Comparison of ENCODE assay signal across 8 mouse cellular contexts in the genomic region with DNA sequence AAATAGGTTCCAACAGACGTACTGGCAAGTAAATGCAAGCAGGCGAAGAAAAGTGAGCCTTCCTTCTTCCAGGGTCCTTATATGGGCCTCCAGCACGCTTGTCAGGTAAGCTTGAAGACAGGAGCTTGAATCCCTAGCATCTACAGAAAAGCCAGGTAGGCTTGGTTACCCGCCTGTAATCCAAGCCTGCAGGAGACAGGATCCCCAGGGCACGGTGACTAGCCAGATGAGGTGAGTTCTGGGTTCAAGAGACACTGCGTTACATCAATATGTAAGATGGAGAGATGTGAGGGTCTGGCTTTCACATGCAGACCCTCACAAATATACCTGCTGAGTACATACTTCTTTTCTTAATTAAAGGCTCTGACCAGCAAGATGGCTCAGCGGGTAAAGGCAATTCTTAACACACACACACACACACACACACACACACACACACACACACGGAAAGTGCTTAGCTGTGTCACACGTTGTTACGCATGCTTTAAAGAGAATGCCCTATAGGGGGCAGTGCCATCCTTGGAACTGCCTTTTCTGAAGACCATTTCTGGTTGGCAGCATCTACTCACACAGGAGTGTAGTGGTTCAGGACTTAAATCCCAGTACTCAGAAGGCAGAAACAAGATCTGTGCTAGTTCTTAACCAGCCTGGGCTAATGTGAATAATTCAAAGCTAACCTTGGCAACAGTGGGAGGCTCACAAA. TPM values are rescaled to one million over a fixed set of nuclear protein-coding genes. Genes with fewer than 3 reads are reported as not detected.
DNase-seq lines count a peak whose midpoint lies in the region; ATAC-seq lines count a peak whose summit lies in the region.

No protein-coding gene starts in this region.

- WGBS in large intestine, adult 2 months = 29% methylated on average over 10 of the region's 10 CpGs
- WGBS in lung, embryonic 16.5 days = 46% methylated on average over 10 of the region's 10 CpGs

- ATAC-seq in lung, embryonic 16.5 days (ENCODE audit: low read depth) = no peak
- no peak for ATAC-seq in frontal cortex, adult (ENCODE audit: low TSS enrichment)

- intact Hi-C loops in heart, postnatal 14 days (cut with DNase I) = no loop called here

- H3K27ac ChIP-seq in lung, embryonic 16.5 days (ENCODE audit: low read length) = no peak overlapping the region

- H3K36me3 ChIP-seq in lung, embryonic 16.5 days (ENCODE audit: control insufficient read depth, insufficient read depth, low read length) = peaks cover 5% of the 10 kb centered on the region; the same call in 1 of the 2 replicates

- H3K4me1 ChIP-seq in lung, embryonic 16.5 days (replicated peaks; ENCODE audit: control insufficient read depth, insufficient read depth, low read length) = peaks cover 12% of the 10 kb centered on the region

- no peaks in the 10 kb centered on the region for H3K27me3 ChIP-seq in lung, embryonic 16.5 days (ENCODE audit: control insufficient read depth, insufficient read depth, low read depth, low read length)

- no peaks in the 10 kb centered on the region for H3K9me3 ChIP-seq in lung, embryonic 16.5 days (ENCODE audit: control insufficient read depth, low read length)

- peak overlapping the region; percentile 95; the same call in 1 of the 2 replicates for H3K9ac ChIP-seq in lung, embryonic 16.5 days (ENCODE audit: low read length)

- peak; percentile 94 for DNase-seq in CD4-positive, CD25-positive, alpha-beta regulatory T cell, adult 2 months (ENCODE audit: low read depth, low spot score)
- peak; percentile 78 for DNase-seq in T-cell, adult 2 months (ENCODE audit: low spot score)
- peak; percentile 77 for DNase-seq in embryo, embryonic 10.5 days (ENCODE audit: low spot score)
- peak; percentile 29 to 55 for DNase-seq in heart, postnatal 14 days
- peak; percentile 57 for DNase-seq in large intestine, adult 2 months (ENCODE audit: low read depth, low spot score)
- peak; percentile 80 for DNase-seq in retina, embryonic 14.5 days (ENCODE audit: low spot score)

- peak overlapping the region; percentile 87 for H3K4me3 ChIP-seq in lung, embryonic 16.5 days (ENCODE audit: low read length)

- H3K4me2 ChIP-seq in lung, embryonic 16.5 days (ENCODE audit: low read depth, low read length) = peak overlapping the region; percentile 97

RNA-seq across cellular contexts. Expression of gene Elof1, which starts 0.9 kb away (rescaled TPM):
- 10 to 100 TPM; 39.5 to 41.5 TPM for total RNA-seq in heart, postnatal 14 days (2021)
- polyA plus RNA-seq in large intestine, adult 2 months (2012; rRNA removed) = 120 and 148 TPM in 2 replicates
- polyA plus RNA-seq in lung, embryonic 16.5 days (2015; fragmentation: Nextera tagmentation; extraction: Ambion mirVana) = 197 and 231 TPM in 2 replicates

RNA-seq across cellular contexts. Expression of gene Acp5, which starts 17.6 kb away (rescaled TPM):
- total RNA-seq in heart, postnatal 14 days (2021) = 1 to 10 TPM; 2.2 to 2.6 TPM
- polyA plus RNA-seq in large intestine, adult 2 months (2012; rRNA removed) = 233 and 244 TPM in 2 replicates
- polyA plus RNA-seq in lung, embryonic 16.5 days (2015; fragmentation: Nextera tagmentation; extraction: Ambion mirVana) = 8.2 and 10.2 TPM in 2 replicates

RNA-seq across cellular contexts. Expression of gene Cnn1, which starts 18.9 kb away (rescaled TPM):
- 1 to 10 TPM; 5.4 to 9.5 TPM for total RNA-seq in heart, postnatal 14 days (2021)
- 253 and 296 TPM in 2 replicates for polyA plus RNA-seq in large intestine, adult 2 months (2012; rRNA removed)
- polyA plus RNA-seq in lung, embryonic 16.5 days (2015; fragmentation: Nextera tagmentation; extraction: Ambion mirVana) = 44.6 and 49.5 TPM in 2 replicates

RNA-seq across cellular contexts. Expression of gene Ecsit, which starts 32.7 kb away (rescaled TPM):
- 10 to 100 TPM; 91.7 to 91.8 TPM for total RNA-seq in heart, postnatal 14 days (2021)
- polyA plus RNA-seq in large intestine, adult 2 months (2012; rRNA removed) = 47.7 and 48.6 TPM in 2 replicates
- polyA plus RNA-seq in lung, embryonic 16.5 days (2015; fragmentation: Nextera tagmentation; extraction: Ambion mirVana) = 28.9 and 31.9 TPM in 2 replicates

RNA-seq across cellular contexts. Expression of gene Pigyl, which starts 38.7 kb away (rescaled TPM):
- total RNA-seq in heart, postnatal 14 days (2021) = 10 to 100 TPM; 42.8 to 44.2 TPM
- 45.9 and 50.1 TPM in 2 replicates for polyA plus RNA-seq in large intestine, adult 2 months (2012; rRNA removed)
- 84.6 and 85.1 TPM in 2 replicates for polyA plus RNA-seq in lung, embryonic 16.5 days (2015; fragmentation: Nextera tagmentation; extraction: Ambion mirVana)

Comparison
In these comparisons a context has a peak if more than half of its experiments do, and no peak if none do; other contexts are left out.
1. DNase-seq: peak in every context shown above with its lines; median percentile 94 in CD4-positive, CD25-positive, alpha-beta regulatory T cell, adult 2 months; 80 in retina, embryonic 14.5 days; 78 in T-cell, adult 2 months; 77 in embryo, embryonic 10.5 days; 57 in large intestine, adult 2 months; 42 in heart, postnatal 14 days.
2. RNA of gene Acp5, which starts 17.6 kb away (polyA plus RNA-seq): 233 to 244 TPM in large intestine, adult 2 months; 8.2 to 10.2 TPM in lung, embryonic 16.5 days; every median in the first group is over 10 times any median in the second.